Mouse (Mus musculus) limb, embryonic 11.5 days (tissue): ENCODE measurements at regions not wholly inside any gene's neighbourhood (a gene's known extent, or its start where the extent isn't known, plus 50 kb on each side); places are given as distances from the start of the nearest gene placed in this dataset.

Experiments
- ATAC-seq: fragments of 200-750 bp; cut with Nextera tagmentation; 2 replicates; pipeline ENCODE4 v1.8.0; 2017; ENCODE audit warnings: low read depth; ENCODE audit not compliant: insufficient number of reproducible peaks, low FRiP score, low TSS enrichment
- DNase-seq: peaks from one replicate; pipeline ENCODE4 v3.0.0-alpha.2; 2015; ENCODE audit warnings: low spot score
- H3K27ac ChIP-seq: fragments of 300-500 bp; sonication (generic); replicated peaks from 2 replicates; pipeline ENCODE4 v1.5.1; 2014; ENCODE audit warnings: low read depth, mild to moderate bottlenecking, low read length
- H3K27me3 ChIP-seq: fragments of 300-500 bp; sonication (generic); 2 replicates; pipeline ENCODE4 v1.6.1; 2014; ENCODE audit warnings: mild to moderate bottlenecking, low read length, mixed read lengths; ENCODE audit not compliant: control insufficient read depth, insufficient read depth
- H3K36me3 ChIP-seq: fragments of 300-500 bp; sonication (generic); 2 replicates; pipeline ENCODE4 v1.6.1; 2014; ENCODE audit warnings: mild to moderate bottlenecking, low read length, moderate library complexity, mixed read lengths; ENCODE audit not compliant: control insufficient read depth, insufficient read depth
- H3K4me1 ChIP-seq: fragments of 300-500 bp; sonication (generic); 2 replicates; pipeline ENCODE4 v1.6.1; 2014; ENCODE audit warnings: low read length, mixed read lengths; ENCODE audit not compliant: control insufficient read depth, insufficient read depth
- H3K4me2 ChIP-seq: fragments of 300-500 bp; sonication (generic); 2 replicates; pipeline ENCODE4 v1.6.1; 2014; ENCODE audit warnings: low read depth, mild to moderate bottlenecking, moderate library complexity; ENCODE audit not compliant: severe bottlenecking
- H3K4me3 ChIP-seq: fragments of 300-500 bp; sonication (generic); 2 replicates; pipeline ENCODE4 v1.5.1; 2014; ENCODE audit warnings: low read depth, low read length
- H3K9ac ChIP-seq: fragments of 300-500 bp; sonication (generic); 2 replicates; pipeline ENCODE4 v1.6.1; 2014; ENCODE audit warnings: mild to moderate bottlenecking, low read length
- H3K9me3 ChIP-seq: fragments of 300-500 bp; sonication (generic); 2 replicates; pipeline ENCODE4 v1.6.1; 2016; ENCODE audit warnings: low read length; ENCODE audit not compliant: control insufficient read depth
- WGBS: fragments of 180-500 bp; shearing (Covaris S2); extraction: QIAGEN DNeasy Blood & Tissue Kit; methylation state at CpG from one replicate; pipeline ENCODE4 v1.1.7; 2014; 5-methylcytosine and 5-hydroxymethylcytosine counted together

DNA sequence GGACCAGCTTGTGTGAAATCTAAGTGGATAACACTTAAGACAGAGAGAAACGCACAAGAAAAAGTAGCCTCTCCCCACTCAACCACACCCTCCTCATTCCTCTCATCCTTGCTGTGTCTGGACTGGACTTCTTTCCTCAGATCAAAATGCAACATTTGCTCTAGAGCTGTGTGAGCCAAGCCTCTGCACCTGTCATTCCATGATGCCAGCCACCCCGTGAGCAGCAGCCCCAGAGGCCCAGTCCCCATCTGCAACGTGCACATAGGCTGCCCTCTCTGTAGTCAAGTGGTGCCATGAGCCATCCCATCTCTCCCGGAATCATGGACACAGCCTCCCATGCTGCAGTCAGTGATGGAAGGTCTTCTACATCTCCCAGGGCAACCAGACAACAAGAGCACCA, 55.1 kb upstream of the Gpc1 start:
- ATAC-seq, result no peak
- H3K27me3 ChIP-seq, result no peaks in the 10 kb centered on the region
- no peak overlapping the region for H3K4me2 ChIP-seq
- no peaks in the 10 kb centered on the region for H3K9me3 ChIP-seq
- no peak overlapping the region for H3K9ac ChIP-seq
- H3K36me3 ChIP-seq, result no peaks in the 10 kb centered on the region
- H3K4me3 ChIP-seq, result no peak overlapping the region
- no peak overlapping the region for H3K27ac ChIP-seq
- 90% methylated on average over 4 of the region's 4 CpGs for WGBS
- H3K4me1 ChIP-seq, result peaks cover 27% of the 10 kb centered on the region
- DNase-seq, result no peak

- Histone ChIP-seq H3K4me3 (no peak overlapping the region), H3K36me3 (no peaks in the 10 kb centered on the region), H3K27me3 (no peaks in the 10 kb centered on the region), H3K27ac (no peak overlapping the region), H3K9ac (no peak overlapping the region), H3K9me3 (no peaks in the 10 kb centered on the region), H3K4me2 (no peak overlapping the region), H3K4me1 (peaks cover 27% of the 10 kb centered on the region)
- WGBS, result 89% methylated on average over 3 of the region's 3 CpGs
- ATAC-seq, result no peak
- no peak for DNase-seq
These were observed 55.5 kb upstream of the Gpc1 start for GRCm38 (mm10) chr1:92775908-92776307.

GRCm38 (mm10) chr1:92774743-92775692, 56.4 kb upstream of the Gpc1 start:
- Histone ChIP-seq H3K36me3 (no peaks in the 10 kb centered on the region), H3K4me3 (no peak overlapping the region), H3K27me3 (no peaks in the 10 kb centered on the region), H3K4me1 (peaks cover 27% of the 10 kb centered on the region), H3K9ac (peak overlapping the region; percentile 5; the same call in 1 of the 2 replicates), H3K9me3 (no peaks in the 10 kb centered on the region), H3K27ac (no peak overlapping the region), H3K4me2 (peak overlapping the region; percentile 30)
- peak; percentile 50; the same call in 1 of the 2 replicates for ATAC-seq
- peak; percentile 51 for DNase-seq
- 22% methylated on average over 16 of the region's 16 CpGs for WGBS

GRCm38 (mm10) chr1:92774006-92774405, 57.4 kb upstream of the Gpc1 start:
- Histone ChIP-seq H3K27me3 (no peaks in the 10 kb centered on the region), H3K4me2 (no peak overlapping the region; the same call in 1 of the 2 replicates), H3K9me3 (no peaks in the 10 kb centered on the region), H3K4me3 (no peak overlapping the region), H3K36me3 (no peaks in the 10 kb centered on the region), H3K9ac (no peak overlapping the region), H3K4me1 (peaks cover 27% of the 10 kb centered on the region), H3K27ac (no peak overlapping the region)
- no peak for ATAC-seq
- no peak for DNase-seq
- WGBS, result 24% methylated on average over 3 of the region's 3 CpGs

GRCm38 (mm10) chr1:92772784-92773113, 58.7 kb upstream of the Gpc1 start:
- peaks cover 27% of the 10 kb centered on the region for H3K4me1 ChIP-seq
- no peak for DNase-seq
- H3K4me2 ChIP-seq, result no peak overlapping the region
- no peak overlapping the region for H3K4me3 ChIP-seq
- H3K9ac ChIP-seq, result no peak overlapping the region
- no peaks in the 10 kb centered on the region for H3K27me3 ChIP-seq
- no peaks in the 10 kb centered on the region for H3K36me3 ChIP-seq
- no peak for ATAC-seq
- no peaks in the 10 kb centered on the region for H3K9me3 ChIP-seq
- H3K27ac ChIP-seq, result 0 out of 2 replicates have a peak overlapping the region, but pooled peaks have one; percentile 30
- WGBS, result 21% methylated on average over 10 of the region's 10 CpGs

DNA sequence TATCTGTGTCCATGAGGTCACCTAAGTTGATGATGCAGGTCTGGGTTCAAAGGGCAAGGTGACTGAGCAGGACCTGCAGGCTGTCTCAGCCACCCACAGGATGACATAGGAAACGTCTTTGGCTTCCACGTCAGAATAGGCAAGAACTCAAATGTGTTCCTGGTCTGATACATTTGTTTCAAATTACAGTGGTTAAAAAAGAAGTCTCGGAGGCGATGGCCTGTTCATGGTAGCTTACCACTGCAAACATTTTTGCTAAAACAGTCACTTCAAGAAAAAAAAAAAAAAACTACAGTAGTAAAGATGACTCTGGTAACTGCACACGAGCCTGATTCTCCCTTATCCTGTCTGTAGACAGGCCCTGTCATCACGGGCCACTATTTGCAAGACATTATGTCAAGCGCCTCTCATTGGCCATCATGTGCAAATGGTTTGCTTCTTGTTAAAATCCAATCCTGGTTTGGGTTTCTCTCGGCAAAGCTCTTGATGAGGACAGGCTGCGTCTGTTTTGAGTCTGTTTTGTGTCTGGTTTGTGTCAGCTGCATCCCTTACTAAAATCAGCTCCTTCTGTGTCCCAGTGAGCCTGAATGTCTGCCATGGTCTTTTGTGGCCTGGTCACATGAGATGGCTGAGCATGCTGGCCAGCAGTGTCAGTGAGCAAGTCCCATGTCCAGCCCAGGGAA, 59.2 kb upstream of the Gpc1 start:
- no peaks in the 10 kb centered on the region for H3K36me3 ChIP-seq
- no peaks in the 10 kb centered on the region for H3K27me3 ChIP-seq
- 0 out of 2 replicates have a peak overlapping the region, but pooled peaks have one; percentile 30 for H3K27ac ChIP-seq
- no peak for ATAC-seq
- H3K4me3 ChIP-seq, result no peak overlapping the region
- H3K9me3 ChIP-seq, result no peaks in the 10 kb centered on the region
- no peak overlapping the region for H3K9ac ChIP-seq
- DNase-seq, result peak; percentile 46
- 14% methylated on average over 9 of the region's 9 CpGs for whole genome bisulfite sequencing
- H3K4me2 ChIP-seq, result no peak overlapping the region
- peaks cover 27% of the 10 kb centered on the region for H3K4me1 ChIP-seq

GRCm38 (mm10) chr1:92769696-92770095, 61.7 kb upstream of the Gpc1 start:
- Histone ChIP-seq H3K27ac (no peak overlapping the region), H3K27me3 (no peaks in the 10 kb centered on the region), H3K4me3 (no peak overlapping the region), H3K4me2 (no peak overlapping the region), H3K9me3 (no peaks in the 10 kb centered on the region), H3K4me1 (peaks cover 18% of the 10 kb centered on the region), H3K9ac (no peak overlapping the region), H3K36me3 (no peaks in the 10 kb centered on the region)
- DNase-seq, result no peak
- no peak for ATAC-seq
- 86% methylated on average over 7 of the region's 7 CpGs for WGBS

DNA sequence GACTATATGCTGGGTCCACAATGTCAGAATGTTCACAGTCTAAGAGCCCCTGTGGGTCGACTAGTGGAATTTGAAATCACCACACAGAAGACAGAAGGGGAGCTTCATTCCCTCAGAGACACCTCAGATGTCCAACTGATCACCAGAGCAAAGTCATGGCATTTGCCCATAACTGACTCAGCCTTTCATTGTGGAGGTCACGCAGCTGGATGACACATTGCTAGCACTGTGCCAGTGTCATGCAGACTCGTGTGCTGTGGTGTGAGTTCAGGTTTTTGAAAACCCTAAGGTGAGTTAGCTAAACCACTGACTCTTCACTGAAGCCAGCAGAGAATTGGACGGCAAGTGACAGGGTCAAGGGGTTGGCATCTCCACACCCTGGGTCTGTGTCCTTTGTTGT, 62.3 kb upstream of the Gpc1 start:
- H3K9me3 ChIP-seq, result no peaks in the 10 kb centered on the region
- no peak for DNase-seq
- H3K36me3 ChIP-seq, result no peaks in the 10 kb centered on the region
- H3K9ac ChIP-seq, result no peak overlapping the region
- H3K4me2 ChIP-seq, result no peak overlapping the region
- no peaks in the 10 kb centered on the region for H3K27me3 ChIP-seq
- H3K4me3 ChIP-seq, result no peak overlapping the region
- 79% methylated on average over 4 of the region's 4 CpGs for WGBS
- no peak overlapping the region for H3K27ac ChIP-seq
- ATAC-seq, result no peak
- H3K4me1 ChIP-seq, result peaks cover 13% of the 10 kb centered on the region
